Mouse (Mus musculus): ENCODE measurements around the gene Tenm4. TPM values are rescaled to one million over a fixed set of nuclear protein-coding genes. Genes with fewer than 3 reads are reported as not detected.

The Tenm4 gene
- polyA plus RNA-seq, 1 experiment from 2014 or later: 52.7 TPM

DNA sequence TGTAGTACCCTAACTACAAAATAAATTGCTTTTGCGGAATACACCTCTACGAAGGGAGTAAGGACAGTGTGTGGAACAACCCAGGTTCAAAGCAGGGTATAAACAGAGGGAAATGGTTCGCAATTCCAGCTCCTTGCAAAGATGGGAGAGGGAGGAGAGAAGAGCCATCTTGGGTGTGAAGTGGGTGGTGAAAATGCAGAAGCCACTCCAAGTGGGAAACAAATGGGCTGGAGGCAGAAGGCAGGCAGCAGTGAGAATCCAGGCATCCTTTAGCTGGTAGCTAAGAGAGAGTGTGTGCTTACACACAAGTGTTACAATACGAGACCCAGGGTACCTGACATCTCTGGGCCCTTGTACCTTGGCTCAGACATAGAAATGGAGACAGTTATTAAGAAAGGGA lies 395.2 kb downstream of the Tenm4 start:
- Histone ChIP-seq H3K27ac (no peak overlapping the region), H3K4me2 (no peak overlapping the region), H3K4me1 (no peaks in the 10 kb centered on the region), H3K4me3 (no peak overlapping the region), H3K36me3 (replicated peaks) (no peaks in the 10 kb centered on the region), H3K9ac (no peak overlapping the region), H3K9me3 (no peaks in the 10 kb centered on the region), H3K27me3 (replicated peaks) (no peaks in the 10 kb centered on the region)
- no peak for ATAC-seq (replicated peaks)
- 88% methylated on average over 4 of the region's 4 CpGs for WGBS

DNA sequence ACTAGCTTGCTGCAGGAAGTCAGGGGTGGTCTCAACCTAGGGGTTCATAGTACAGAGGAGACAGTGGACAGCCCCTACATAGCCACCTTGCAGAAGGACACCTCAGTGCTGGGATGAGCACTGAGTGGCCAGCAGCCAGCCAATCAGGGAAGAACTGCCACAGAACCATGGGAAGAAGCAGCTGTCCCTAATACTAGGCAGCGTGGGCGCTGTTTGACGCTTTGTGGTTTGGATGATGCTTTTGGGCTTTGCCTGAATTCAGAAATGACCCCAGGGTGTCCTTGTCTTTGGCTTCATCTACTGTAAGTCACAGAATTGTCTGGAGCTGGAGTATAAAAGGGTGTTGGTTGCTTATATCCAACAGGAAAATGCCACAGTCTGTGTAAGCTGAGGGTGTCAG lies 397.0 kb downstream of the Tenm4 start:
- Histone ChIP-seq H3K9me3 (no peaks in the 10 kb centered on the region), H3K27me3 (replicated peaks) (no peaks in the 10 kb centered on the region), H3K36me3 (replicated peaks) (no peaks in the 10 kb centered on the region), H3K27ac (no peak overlapping the region), H3K9ac (no peak overlapping the region), H3K4me3 (no peak overlapping the region), H3K4me1 (no peaks in the 10 kb centered on the region), H3K4me2 (no peak overlapping the region)
- 91% methylated on average over 3 of the region's 3 CpGs for WGBS
- no peak for ATAC-seq (replicated peaks)

- H3K4me1 ChIP-seq: peaks cover 11% of the 10 kb centered on the region
Observed at GRCm38 (mm10) chr7:96570965-96571364, 399.9 kb downstream of the Tenm4 start.

GRCm38 (mm10) chr7:96572995-96573394 lies 401.9 kb downstream of the Tenm4 start:
- Histone ChIP-seq H3K4me1 (peaks cover 16% of the 10 kb centered on the region), H3K9ac (no peak overlapping the region), H3K4me3 (no peak overlapping the region), H3K36me3 (replicated peaks) (no peaks in the 10 kb centered on the region), H3K27ac (no peak overlapping the region), H3K9me3 (no peaks in the 10 kb centered on the region), H3K27me3 (replicated peaks) (no peaks in the 10 kb centered on the region), H3K4me2 (no peak overlapping the region)
- no peak for ATAC-seq (replicated peaks)
- WGBS: 90% methylated on average over 7 of the region's 7 CpGs

More at GRCm38 (mm10) chr7:96570965-96571364, 399.9 kb downstream of the Tenm4 start:
- ATAC-seq (replicated peaks): no peak
- no peak overlapping the region for H3K4me3 ChIP-seq
- H3K27me3 ChIP-seq (replicated peaks): no peaks in the 10 kb centered on the region
- no peak overlapping the region for H3K4me2 ChIP-seq
- no peaks in the 10 kb centered on the region for H3K36me3 ChIP-seq (replicated peaks)
- no peak overlapping the region for H3K9ac ChIP-seq
- no peak overlapping the region for H3K27ac ChIP-seq
- H3K9me3 ChIP-seq: no peaks in the 10 kb centered on the region

GRCm38 (mm10) chr7:96575202-96575650 lies 404.2 kb downstream of the Tenm4 start:
- ATAC-seq (replicated peaks): peak; percentile 82
- H3K4me1 ChIP-seq: peaks cover 16% of the 10 kb centered on the region
- no peaks in the 10 kb centered on the region for H3K27me3 ChIP-seq (replicated peaks)
- H3K4me3 ChIP-seq: no peak overlapping the region
- H3K9ac ChIP-seq: no peak overlapping the region
- no peak overlapping the region for H3K4me2 ChIP-seq
- 49% methylated on average over 7 of the region's 7 CpGs for WGBS
- no peak overlapping the region; the same call in 1 of the 2 replicates for H3K27ac ChIP-seq
- H3K9me3 ChIP-seq: no peaks in the 10 kb centered on the region
- no peaks in the 10 kb centered on the region for H3K36me3 ChIP-seq (replicated peaks)

GRCm38 (mm10) chr7:96582752-96583151 lies 411.7 kb downstream of the Tenm4 start:
- ATAC-seq (replicated peaks): no peak
- Histone ChIP-seq H3K27me3 (replicated peaks) (no peaks in the 10 kb centered on the region), H3K4me3 (no peak overlapping the region), H3K27ac (no peak overlapping the region), H3K9me3 (no peaks in the 10 kb centered on the region), H3K9ac (no peak overlapping the region), H3K4me2 (no peak overlapping the region), H3K36me3 (replicated peaks) (no peaks in the 10 kb centered on the region), H3K4me1 (no peaks in the 10 kb centered on the region)
- 54% methylated on average over 6 of the region's 6 CpGs for WGBS

DNA sequence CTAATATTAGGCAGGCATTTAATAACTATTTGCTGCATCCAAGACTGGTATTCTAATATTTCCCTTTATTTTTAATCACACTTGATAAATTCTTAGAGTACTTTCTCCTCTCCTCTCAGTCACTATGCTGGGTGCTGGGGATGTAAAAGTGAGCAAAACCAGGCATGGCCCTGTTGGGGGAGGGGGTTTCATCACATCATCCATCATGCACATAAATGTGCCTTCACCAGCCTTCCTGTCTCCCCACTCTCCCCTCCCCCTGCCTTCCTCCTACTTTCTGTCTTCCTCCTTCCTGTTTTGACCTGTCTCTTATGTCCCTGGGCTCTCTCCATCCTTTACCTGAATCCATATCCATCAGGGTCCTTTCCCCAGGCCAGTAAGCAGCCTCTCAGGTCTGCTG lies 416.4 kb downstream of the Tenm4 start:
- Histone ChIP-seq H3K27me3 (replicated peaks) (no peaks in the 10 kb centered on the region), H3K4me2 (no peak overlapping the region), H3K27ac (no peak overlapping the region), H3K4me1 (no peaks in the 10 kb centered on the region), H3K9ac (no peak overlapping the region), H3K36me3 (replicated peaks) (no peaks in the 10 kb centered on the region), H3K9me3 (no peaks in the 10 kb centered on the region), H3K4me3 (no peak overlapping the region)
- ATAC-seq (replicated peaks): no peak

DNA sequence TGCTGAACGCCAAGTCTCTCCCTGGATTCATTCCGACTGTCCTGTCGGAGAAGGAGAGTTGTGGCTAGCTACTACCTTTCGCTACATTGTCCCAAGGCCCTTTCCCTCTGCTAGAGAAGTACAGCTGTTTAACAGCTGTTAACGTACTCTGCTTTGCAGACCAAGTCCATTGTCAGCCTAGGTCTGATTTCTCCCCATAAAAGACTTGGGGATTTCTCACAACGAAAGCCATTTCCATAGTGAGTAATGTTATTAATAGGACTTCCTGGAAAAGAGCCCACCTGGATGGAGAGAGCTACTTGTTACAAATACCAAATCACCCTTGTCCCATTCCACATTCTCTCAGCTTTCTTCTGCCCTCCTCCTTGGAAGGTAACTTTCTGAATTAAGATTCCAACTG lies 417.5 kb downstream of the Tenm4 start:
- H3K4me3 ChIP-seq: no peak overlapping the region
- no peak overlapping the region for H3K4me2 ChIP-seq
- H3K27me3 ChIP-seq (replicated peaks): no peaks in the 10 kb centered on the region
- no peak overlapping the region for H3K9ac ChIP-seq
- ATAC-seq (replicated peaks): no peak
- H3K9me3 ChIP-seq: no peaks in the 10 kb centered on the region
- no peaks in the 10 kb centered on the region for H3K36me3 ChIP-seq (replicated peaks)
- no peak overlapping the region for H3K27ac ChIP-seq
- 91% methylated on average over 6 of the region's 6 CpGs for WGBS
- H3K4me1 ChIP-seq: no peaks in the 10 kb centered on the region

- Histone ChIP-seq H3K27me3 (replicated peaks) (no peaks in the 10 kb centered on the region), H3K36me3 (replicated peaks) (no peaks in the 10 kb centered on the region), H3K27ac (no peak overlapping the region), H3K9ac (no peak overlapping the region), H3K4me3 (no peak overlapping the region), H3K4me1 (no peaks in the 10 kb centered on the region; the same call in 1 of the 2 replicates), H3K9me3 (no peaks in the 10 kb centered on the region), H3K4me2 (no peak overlapping the region)
- WGBS: 75% methylated on average over 9 of the region's 9 CpGs
- no peak for ATAC-seq (replicated peaks)
Observed at GRCm38 (mm10) chr7:96595535-96596295, 424.7 kb downstream of the Tenm4 start.

GRCm38 (mm10) chr7:96596402-96597195 lies 425.6 kb downstream of the Tenm4 start:
- no peaks in the 10 kb centered on the region for H3K36me3 ChIP-seq (replicated peaks)
- no peaks in the 10 kb centered on the region; the same call in 1 of the 2 replicates for H3K4me1 ChIP-seq
- H3K27me3 ChIP-seq (replicated peaks): no peaks in the 10 kb centered on the region
- no peak overlapping the region for H3K9ac ChIP-seq
- H3K4me2 ChIP-seq: no peak overlapping the region
- H3K9me3 ChIP-seq: no peaks in the 10 kb centered on the region
- ATAC-seq (replicated peaks): no peak
- no peak overlapping the region for H3K27ac ChIP-seq
- H3K4me3 ChIP-seq: no peak overlapping the region
- WGBS: 53% methylated on average over 9 of the region's 9 CpGs

GRCm38 (mm10) chr7:96597871-96598270 lies 426.8 kb downstream of the Tenm4 start:
- H3K27me3 ChIP-seq (replicated peaks): no peaks in the 10 kb centered on the region
- no peak overlapping the region for H3K4me2 ChIP-seq
- H3K9me3 ChIP-seq: no peaks in the 10 kb centered on the region
- H3K36me3 ChIP-seq (replicated peaks): no peaks in the 10 kb centered on the region
- no peaks in the 10 kb centered on the region; the same call in 1 of the 2 replicates for H3K4me1 ChIP-seq
- no peak overlapping the region for H3K9ac ChIP-seq
- 88% methylated on average over 4 of the region's 4 CpGs for WGBS
- no peak overlapping the region for H3K4me3 ChIP-seq
- no peak for ATAC-seq (replicated peaks)
- no peak overlapping the region for H3K27ac ChIP-seq

DNA sequence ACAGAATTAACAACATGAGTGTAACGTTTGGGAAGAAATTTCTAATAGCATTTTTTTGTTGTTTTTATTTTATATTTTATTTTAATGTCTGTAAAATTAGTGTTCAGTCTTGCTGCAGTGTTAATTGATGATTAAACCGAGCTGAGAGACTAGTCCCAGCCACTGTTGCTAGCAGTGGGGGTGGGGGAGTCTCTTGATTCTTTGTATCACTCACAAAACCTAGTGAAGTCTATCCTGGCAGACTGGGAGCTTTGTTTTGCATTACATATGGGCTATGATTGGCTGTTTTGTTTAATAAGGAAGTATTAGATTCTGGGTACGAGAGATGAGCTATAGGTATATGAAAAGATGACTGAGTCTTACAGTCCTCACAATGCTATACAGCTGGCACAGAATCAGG lies 428.0 kb downstream of the Tenm4 start:
- no peak overlapping the region for H3K27ac ChIP-seq
- 80% methylated on average over 3 of the region's 3 CpGs for whole genome bisulfite sequencing
- no peaks in the 10 kb centered on the region for H3K27me3 ChIP-seq (replicated peaks)
- H3K4me1 ChIP-seq: no peaks in the 10 kb centered on the region; the same call in 1 of the 2 replicates
- H3K9ac ChIP-seq: no peak overlapping the region
- no peak overlapping the region for H3K4me3 ChIP-seq
- H3K36me3 ChIP-seq (replicated peaks): no peaks in the 10 kb centered on the region
- no peak overlapping the region for H3K4me2 ChIP-seq
- no peak for ATAC-seq (replicated peaks)
- H3K9me3 ChIP-seq: no peaks in the 10 kb centered on the region

All from midbrain, embryonic 15.5 days (tissue).